Mouse (Mus musculus) bone marrow macrophage, adult 2 months (primary cell): ENCODE results near the gene Snrpd2.

Source experiments
- CTCF ChIP-seq: IDR thresholded peaks from 2 replicates; pipeline ENCODE4 v1.5.1; 2012; ENCODE audit warnings: low read depth, mild to moderate bottlenecking, low read length, moderate library complexity
- POLR2A ChIP-seq: IDR thresholded peaks from 2 replicates; pipeline ENCODE4 v1.6.1; 2012; ENCODE audit warnings: mild to moderate bottlenecking, low read depth, low read length, borderline replicate concordance

DNA sequence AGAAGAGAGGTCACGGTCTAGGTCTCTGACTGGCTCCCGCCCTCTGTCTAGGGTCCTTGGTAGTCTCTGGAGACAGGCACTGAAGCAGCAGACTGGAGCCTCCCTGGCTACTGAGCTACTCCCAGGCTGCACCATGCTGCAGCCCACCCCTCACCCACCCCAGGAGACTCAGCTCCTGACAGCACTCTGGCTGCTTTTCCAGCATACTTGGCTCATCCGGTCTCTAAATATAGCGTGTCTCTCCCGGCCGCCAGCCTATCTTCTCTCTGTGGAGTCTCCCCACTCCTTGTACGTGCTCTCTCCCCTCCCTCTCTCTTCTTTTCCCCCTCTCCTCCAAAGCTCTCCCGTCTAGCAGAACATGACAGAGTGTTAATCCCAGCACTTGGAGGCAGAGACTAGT lies 20.6 kb downstream of the Snrpd2 start:
- TF ChIP-seq CTCF (no peak), POLR2A (no peak)
